Mouse (Mus musculus) embryonic fibroblast, embryonic 13.5 days (primary cell): ENCODE data around the gene Gga1. TPM values are rescaled to one million over a fixed set of nuclear protein-coding genes. Genes with fewer than 3 reads are reported as not detected.

ENCODE experiments used
- H3K27ac ChIP-seq: 2 replicates; pipeline ENCODE4 v1.5.1; 2012; ENCODE audit warnings: low read length, control low read depth, inconsistent platforms; ENCODE audit not compliant: insufficient read depth
- H3K4me1 ChIP-seq: 2 replicates; pipeline ENCODE4 v1.6.1; 2011; ENCODE audit warnings: low read length; ENCODE audit not compliant: control insufficient read depth, insufficient read depth
- H3K4me3 ChIP-seq: 2 replicates; pipeline ENCODE4 v1.5.1; 2011; ENCODE audit warnings: mild to moderate bottlenecking, control low read depth, low read length; ENCODE audit not compliant: insufficient read depth
- CTCF ChIP-seq: IDR thresholded peaks from 2 replicates; pipeline ENCODE4 v1.5.1; 2011; ENCODE audit warnings: mild to moderate bottlenecking, control low read depth, low read length, moderate library complexity, borderline replicate concordance; ENCODE audit not compliant: insufficient read depth
- POLR2A ChIP-seq: IDR thresholded peaks from 2 replicates; pipeline ENCODE4 v1.6.1; 2011; ENCODE audit warnings: low read depth, mild to moderate bottlenecking, control low read depth, low read length, moderate library complexity
- polyA plus RNA-seq: library from polyadenylated mRNA; stranded (reverse); fragments of >200 nt; gene quantifications from 2 replicates; pipeline ENCODE4 v1.2.4, GENCODE M21; 2011; ENCODE audit warnings: low read depth; ENCODE audit not compliant: missing spikeins, insufficient read length

Gene Gga1
- polyA plus RNA-seq, 1 experiment: 33.1 TPM

GRCm38 (mm10) chr15:78930192-78930706 lies 53.3 kb downstream of the Gga1 start:
- H3K27ac ChIP-seq: peak overlapping the region; percentile 15

GRCm38 (mm10) chr15:78930801-78931426 lies 53.9 kb downstream of the Gga1 start:
- TF ChIP-seq CTCF (no peak), POLR2A (peak; percentile 86)
- H3K4me3 ChIP-seq: no peak overlapping the region
- H3K27ac ChIP-seq: peak overlapping the region; percentile 15
- peaks cover 10% of the 10 kb centered on the region; the same call in 1 of the 2 replicates for H3K4me1 ChIP-seq

More at GRCm38 (mm10) chr15:78930192-78930706, 53.3 kb downstream of the Gga1 start:
- no peak for TF ChIP-seq CTCF
- peak; percentile 12 for TF ChIP-seq POLR2A
- no peak overlapping the region for H3K4me3 ChIP-seq
- H3K4me1 ChIP-seq: peaks cover 16% of the 10 kb centered on the region

DNA sequence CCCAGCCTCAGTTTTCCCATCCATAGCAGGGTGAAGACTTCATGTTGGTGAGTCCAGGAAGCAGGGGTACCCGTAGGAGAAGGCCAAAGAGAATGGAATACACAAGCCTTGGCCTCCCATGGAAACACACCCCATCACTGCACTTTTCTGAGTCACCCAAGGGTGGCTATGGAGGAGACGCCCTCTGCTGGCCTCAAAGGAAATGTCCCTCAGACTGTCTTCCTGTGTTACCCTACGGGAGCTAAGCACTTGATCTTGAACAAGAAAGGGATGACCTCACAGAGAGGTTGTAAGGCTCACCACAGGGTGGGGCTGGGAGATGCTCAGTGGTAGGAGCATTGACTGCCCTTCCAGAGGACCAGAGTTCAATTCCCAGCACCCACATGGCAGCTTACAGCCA lies 54.6 kb downstream of the Gga1 start:
- Histone ChIP-seq H3K27ac (no peak overlapping the region), H3K4me1 (peaks cover 14% of the 10 kb centered on the region; the same call in 1 of the 2 replicates), H3K4me3 (no peak overlapping the region)
- peak; percentile 50 for TF ChIP-seq POLR2A
- TF ChIP-seq CTCF: peak; percentile 47; the same call in 1 of the 2 replicates

DNA sequence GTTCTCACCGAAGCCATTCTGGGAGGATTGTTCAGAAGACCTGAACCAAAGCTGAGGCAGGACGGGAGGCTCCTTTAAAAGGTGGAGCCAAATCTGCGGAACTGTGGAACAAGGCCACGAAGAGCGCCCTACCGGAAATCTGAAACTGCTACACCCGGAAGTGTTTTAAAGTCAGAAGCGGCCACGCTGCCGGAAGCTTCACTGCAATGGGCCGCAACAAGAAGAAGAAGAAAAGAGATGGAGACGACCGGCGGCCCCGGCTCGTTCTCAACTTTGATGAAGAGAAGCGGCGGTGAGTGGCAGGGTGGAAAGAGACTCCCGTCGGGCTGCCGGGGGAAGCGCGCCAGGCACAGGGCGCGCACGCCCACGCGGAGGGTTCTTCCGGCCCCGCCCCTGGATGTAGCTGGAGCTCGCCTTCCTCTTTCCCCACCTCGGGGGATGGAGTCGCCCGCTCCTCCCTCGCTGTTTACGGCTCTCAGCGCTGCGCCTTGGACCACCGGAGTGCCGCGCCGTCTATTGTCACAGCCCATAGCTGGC lies 57.9 kb downstream of the Gga1 start, which contains the start of gene Nol12:
Nol12 (plus strand) TSS at position 150 of the 537 bp plus-strand sequence.
- peaks cover 10% of the 10 kb centered on the region; the same call in 1 of the 2 replicates for H3K4me1 ChIP-seq
- peak within 1 kb of the TSS; percentile 85 for H3K27ac ChIP-seq
- peak within 1 kb of the TSS; percentile 58 for H3K4me3 ChIP-seq
- no peak for TF ChIP-seq CTCF
- peak; percentile 96 for TF ChIP-seq POLR2A

- TF ChIP-seq CTCF (no peak), POLR2A (no peak)
- 0 out of 2 replicates have a peak overlapping the region, but pooled peaks have one; percentile 58 for H3K4me3 ChIP-seq
- H3K27ac ChIP-seq: no peak overlapping the region
- peaks cover 4% of the 10 kb centered on the region; the same call in 1 of the 2 replicates for H3K4me1 ChIP-seq
These were observed 59.4 kb downstream of the Gga1 start for GRCm38 (mm10) chr15:78936403-78936802.

DNA sequence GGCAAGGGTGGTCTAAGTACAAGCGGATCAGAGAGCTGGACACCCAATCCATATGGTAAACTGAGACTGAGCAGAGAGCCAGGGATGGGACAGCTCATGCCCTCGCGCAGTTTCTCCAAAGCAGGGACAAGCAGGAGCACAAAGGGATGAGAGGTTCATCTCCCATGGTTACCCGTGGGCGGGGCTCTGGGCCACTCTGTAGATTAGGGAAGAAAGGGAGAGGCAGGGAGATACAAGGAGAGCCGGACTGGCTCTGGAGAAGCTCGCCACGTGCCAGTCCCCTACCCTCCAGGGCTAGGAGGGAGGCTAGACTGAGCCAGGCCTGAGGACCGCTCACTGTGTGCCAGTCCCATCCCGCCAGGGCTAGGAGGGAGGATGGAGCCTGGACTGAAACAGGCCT lies 60.3 kb downstream of the Gga1 start:
- Histone ChIP-seq H3K4me1 (peaks cover 4% of the 10 kb centered on the region; the same call in 1 of the 2 replicates), H3K4me3 (no peak overlapping the region), H3K27ac (no peak overlapping the region)
- TF ChIP-seq CTCF (no peak), POLR2A (no peak)

- H3K27ac ChIP-seq: no peak overlapping the region
- H3K4me1 ChIP-seq: peaks cover 4% of the 10 kb centered on the region; the same call in 1 of the 2 replicates
- TF ChIP-seq CTCF (no peak), POLR2A (no peak)
- H3K4me3 ChIP-seq: no peak overlapping the region
These were observed 61.0 kb downstream of the Gga1 start for GRCm38 (mm10) chr15:78937963-78938362.

GRCm38 (mm10) chr15:78940325-78940724 lies 63.3 kb downstream of the Gga1 start:
- peaks cover 4% of the 10 kb centered on the region; the same call in 1 of the 2 replicates for H3K4me1 ChIP-seq
- no peak overlapping the region for H3K4me3 ChIP-seq
- TF ChIP-seq CTCF (no peak), POLR2A (no peak)
- H3K27ac ChIP-seq: no peak overlapping the region

GRCm38 (mm10) chr15:78942663-78943062 lies 65.7 kb downstream of the Gga1 start:
- TF ChIP-seq CTCF (0 out of 2 replicates have a peak, but pooled peaks have one; percentile 20), POLR2A (peak; percentile 36; the same call in 1 of the 2 replicates)
- H3K27ac ChIP-seq: no peak overlapping the region
- H3K4me3 ChIP-seq: no peak overlapping the region
- H3K4me1 ChIP-seq: no peaks in the 10 kb centered on the region

Other genes with a start within 250 kb of the Gga1 start
- not detected in 2 replicates for gene Elfn2, start 158.4 kb upstream of the Gga1 start, polyA plus RNA-seq
- gene Mfng, start 103.7 kb upstream of the Gga1 start, polyA plus RNA-seq: not detected in 2 replicates
- gene Card10, start 74.1 kb upstream of the Gga1 start, polyA plus RNA-seq: 5.9 and 6.4 TPM in 2 replicates
- 26.1 and 30.9 TPM in 2 replicates for gene Cdc42ep1, start 34.6 kb upstream of the Gga1 start, polyA plus RNA-seq
- gene Lgals2, start 21.7 kb upstream of the Gga1 start, polyA plus RNA-seq: not detected in 2 replicates
- 0.61 TPM in 1 of 2 replicates, not detected in the other for gene Gm49510, start 22.5 kb downstream of the Gga1 start, polyA plus RNA-seq
- gene Sh3bp1, start 22.6 kb downstream of the Gga1 start, polyA plus RNA-seq: 44.1 and 47.8 TPM in 2 replicates
- gene Pdxp, start 36.7 kb downstream of the Gga1 start, polyA plus RNA-seq: 3.0 and 4.2 TPM in 2 replicates
- 4,027 and 4,662 TPM in 2 replicates for gene Lgals1, start 49.5 kb downstream of the Gga1 start, polyA plus RNA-seq
- 46.6 and 55.4 TPM in 2 replicates for gene Nol12, start 57.7 kb downstream of the Gga1 start, polyA plus RNA-seq
- 34.2 and 45.6 TPM in 2 replicates for gene Triobp, start 70.5 kb downstream of the Gga1 start, polyA plus RNA-seq
- gene H1f0, start 151.3 kb downstream of the Gga1 start, polyA plus RNA-seq: 107 and 206 TPM in 2 replicates
- gene Galr3, start 164.7 kb downstream of the Gga1 start, polyA plus RNA-seq: not detected in 2 replicates
- 10.4 and 13.8 TPM in 2 replicates for gene Ankrd54, start 185.7 kb downstream of the Gga1 start, polyA plus RNA-seq
- 247 and 268 TPM in 2 replicates for gene Eif3l, start 198.0 kb downstream of the Gga1 start, polyA plus RNA-seq
- gene Micall1, start 231.7 kb downstream of the Gga1 start, polyA plus RNA-seq: 17.0 and 27.4 TPM in 2 replicates